Mouse (Mus musculus): ENCODE measurements around the gene Mrpl49. TPM values are rescaled to one million over a fixed set of nuclear protein-coding genes. Genes with fewer than 3 reads are reported as not detected.

The Mrpl49 gene
- polyA plus RNA-seq, 1 experiment from 2014 or later = 70.4 TPM

DNA sequence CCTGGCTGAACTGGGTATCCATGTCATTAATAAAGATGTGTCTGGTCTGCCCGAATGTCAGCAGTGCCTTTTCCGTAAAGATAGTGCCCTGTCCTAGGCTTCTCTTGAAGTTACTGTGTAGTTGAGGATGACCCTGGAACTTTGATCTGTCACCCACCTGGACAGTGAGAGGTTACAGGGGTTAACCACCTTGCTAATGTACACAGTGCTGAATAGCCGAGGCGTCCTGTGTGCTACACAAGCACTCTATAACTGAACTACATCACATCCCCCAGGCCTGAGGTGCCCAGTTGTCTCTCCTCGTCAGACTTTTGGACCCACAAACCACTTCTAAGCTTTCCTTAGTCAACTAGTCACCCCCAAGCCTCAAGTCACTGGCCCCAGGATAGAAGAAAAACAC, 4.8 kb upstream of the Mrpl49 start:
- Histone ChIP-seq H3K4me2 (peak overlapping the region; percentile 98), H3K9ac (peak overlapping the region; percentile 94; the same call in 1 of the 2 replicates), H3K4me3 (replicated peaks) (peak overlapping the region; percentile 93), H3K36me3 (peaks cover 3% of the 10 kb centered on the region; the same call in 1 of the 2 replicates), H3K9me3 (no peaks in the 10 kb centered on the region), H3K27me3 (replicated peaks) (no peaks in the 10 kb centered on the region), H3K27ac (peak overlapping the region; percentile 95), H3K4me1 (peaks cover 36% of the 10 kb centered on the region)
- ATAC-seq (ENCODE audit: insufficient read depth, low FRiP score, low read depth) = no peak
- 37% methylated on average over 5 of the region's 5 CpGs for WGBS

DNA sequence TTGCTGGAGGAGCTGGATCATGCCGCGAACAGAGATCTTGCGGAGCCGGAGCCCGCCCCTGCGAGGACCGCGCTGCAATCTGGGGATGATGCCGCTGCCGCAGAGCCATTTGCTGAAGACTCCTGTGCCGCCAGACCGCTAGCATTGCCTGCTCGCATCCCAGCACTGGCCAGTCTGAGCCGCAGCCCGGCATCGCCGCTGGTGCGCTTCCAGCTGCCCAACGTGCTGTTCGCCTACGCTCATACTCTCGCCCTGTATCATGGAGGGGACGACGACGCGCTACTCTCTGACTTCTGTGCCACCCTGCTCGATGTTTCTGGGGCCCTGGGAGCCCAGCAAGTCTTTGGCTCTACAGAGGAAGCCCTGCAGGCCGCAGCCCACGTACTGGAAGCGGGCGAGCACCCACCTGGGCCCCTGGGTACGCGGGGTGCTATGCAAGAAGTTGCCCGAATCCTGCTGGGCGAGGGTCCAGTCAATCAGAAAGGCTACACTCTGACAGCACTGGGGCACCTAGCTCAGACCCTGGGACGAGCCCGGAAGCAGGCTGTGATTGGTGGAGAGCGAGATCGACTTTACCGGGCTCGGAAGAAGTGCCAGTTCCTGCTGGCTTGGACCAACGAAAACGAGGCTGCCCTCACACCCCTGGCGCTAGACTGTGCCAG, 4.2 kb upstream of the Mrpl49 start:
- Histone ChIP-seq H3K9ac (peak overlapping the region; percentile 94), H3K4me3 (replicated peaks) (peak overlapping the region; percentile 93), H3K27me3 (replicated peaks) (no peaks in the 10 kb centered on the region), H3K27ac (peak overlapping the region; percentile 95), H3K36me3 (peaks cover 3% of the 10 kb centered on the region; the same call in 1 of the 2 replicates), H3K4me2 (peak overlapping the region; percentile 98), H3K9me3 (no peaks in the 10 kb centered on the region), H3K4me1 (peaks cover 31% of the 10 kb centered on the region)
- WGBS = under 1% methylated on average over 44 of the region's 44 CpGs
- 0 out of 2 replicates have a peak, but pooled peaks have one; percentile 5 for ATAC-seq (ENCODE audit: insufficient read depth, low FRiP score, low read depth)

DNA sequence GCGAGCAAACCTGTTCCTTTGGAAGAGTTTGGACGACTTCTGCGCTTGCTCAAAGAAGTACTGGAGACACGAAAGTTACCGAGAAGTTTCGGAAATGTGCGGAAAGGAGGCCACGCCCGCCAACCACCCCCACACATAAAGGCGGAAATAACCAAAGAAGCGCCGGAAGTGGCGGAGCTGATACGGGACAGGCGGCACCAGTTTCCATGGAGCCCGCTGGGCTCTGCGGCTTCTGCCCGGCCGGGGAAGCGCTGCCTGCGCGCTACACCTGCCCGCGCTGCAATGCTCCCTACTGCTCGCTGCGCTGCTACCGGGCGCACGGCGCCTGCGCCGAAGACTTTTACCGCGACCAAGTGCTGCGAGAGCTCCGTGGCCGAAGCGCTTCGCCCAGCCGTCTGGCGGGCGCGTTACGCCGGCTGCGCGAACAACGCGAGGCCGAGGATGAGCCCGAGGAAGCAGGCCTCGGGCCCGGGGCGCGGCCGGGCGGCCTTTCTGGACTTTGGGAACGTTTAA, 3.5 kb upstream of the Mrpl49 start, which contains the start of gene Znhit2:
Gene Znhit2 (plus strand): TSS at position 172 of the 513 bp plus-strand sequence.
- peak within 1 kb of the TSS; percentile 94 for H3K9ac ChIP-seq
- H3K27me3 ChIP-seq (replicated peaks) = no peaks in the 10 kb centered on the region
- H3K9me3 ChIP-seq = no peaks in the 10 kb centered on the region
- under 1% methylated on average over 58 of the region's 58 CpGs for WGBS
- H3K27ac ChIP-seq = peak within 1 kb of the TSS; percentile 95
- peak within 1 kb of the TSS; percentile 98 for H3K4me2 ChIP-seq
- peaks cover 3% of the 10 kb centered on the region; the same call in 1 of the 2 replicates for H3K36me3 ChIP-seq
- ATAC-seq (ENCODE audit: insufficient read depth, low FRiP score, low read depth) = peak; percentile 72
- H3K4me3 ChIP-seq (replicated peaks) = peak within 1 kb of the TSS; percentile 93
- peaks cover 31% of the 10 kb centered on the region for H3K4me1 ChIP-seq

DNA sequence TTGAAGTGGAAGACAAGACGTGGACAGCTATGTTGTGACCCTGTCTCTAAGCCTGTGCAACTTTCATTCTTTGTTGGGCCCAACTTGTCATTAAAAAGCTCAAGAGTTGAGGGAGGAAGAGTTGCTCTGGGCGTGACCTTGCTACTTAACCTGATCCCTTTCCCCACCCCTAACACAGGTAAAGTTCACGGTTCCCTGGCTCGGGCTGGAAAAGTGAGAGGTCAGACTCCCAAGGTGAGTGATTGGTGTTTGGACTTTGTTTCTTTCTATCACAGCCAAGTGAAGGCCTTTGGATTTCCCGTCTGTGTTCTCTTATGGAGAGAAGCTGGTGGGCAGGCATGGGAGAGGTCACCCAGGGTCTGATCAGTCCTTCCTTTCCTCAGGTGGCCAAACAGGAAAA, 1.4 kb upstream of the Mrpl49 start:
- no peak overlapping the region for H3K9ac ChIP-seq
- peaks cover 32% of the 10 kb centered on the region for H3K4me1 ChIP-seq
- no peaks in the 10 kb centered on the region for H3K9me3 ChIP-seq
- peaks cover 20% of the 10 kb centered on the region for H3K36me3 ChIP-seq
- no peaks in the 10 kb centered on the region for H3K27me3 ChIP-seq (replicated peaks)
- H3K27ac ChIP-seq = no peak overlapping the region
- ATAC-seq (ENCODE audit: insufficient read depth, low FRiP score, low read depth) = no peak
- H3K4me2 ChIP-seq = peak overlapping the region; percentile 69
- H3K4me3 ChIP-seq (replicated peaks) = peak overlapping the region; percentile 86
- WGBS = 75% methylated on average over 5 of the region's 5 CpGs

DNA sequence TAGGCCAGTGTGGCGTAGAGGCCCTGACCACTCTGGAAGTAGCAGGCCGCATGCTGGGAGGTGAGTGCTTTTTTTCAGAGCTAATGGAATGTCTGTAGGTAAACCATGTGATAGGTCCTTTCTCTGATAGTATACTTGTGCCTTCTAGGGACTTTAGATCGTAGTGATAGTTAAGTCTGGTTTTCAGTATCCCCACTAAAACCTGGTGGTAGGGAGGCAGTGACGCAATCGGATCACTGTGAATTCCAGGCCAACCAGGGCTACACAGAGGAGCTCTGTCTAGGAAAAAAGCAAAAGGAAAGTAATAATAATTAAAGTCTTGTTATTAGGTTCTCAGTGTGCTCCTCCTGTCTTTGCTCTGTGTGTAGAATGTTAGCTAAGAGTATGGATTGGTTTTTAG, 928 bp upstream of the Mrpl49 start:
- no peak overlapping the region for H3K27ac ChIP-seq
- 34% methylated on average over 5 of the region's 5 CpGs for WGBS
- H3K4me3 ChIP-seq (replicated peaks) = peak overlapping the region; percentile 86
- peaks cover 24% of the 10 kb centered on the region for H3K36me3 ChIP-seq
- H3K4me1 ChIP-seq = peaks cover 32% of the 10 kb centered on the region
- no peaks in the 10 kb centered on the region for H3K9me3 ChIP-seq
- no peak for ATAC-seq (ENCODE audit: insufficient read depth, low FRiP score, low read depth)
- H3K9ac ChIP-seq = peak overlapping the region; percentile 73
- no peaks in the 10 kb centered on the region for H3K27me3 ChIP-seq (replicated peaks)
- H3K4me2 ChIP-seq = peak overlapping the region; percentile 69

DNA sequence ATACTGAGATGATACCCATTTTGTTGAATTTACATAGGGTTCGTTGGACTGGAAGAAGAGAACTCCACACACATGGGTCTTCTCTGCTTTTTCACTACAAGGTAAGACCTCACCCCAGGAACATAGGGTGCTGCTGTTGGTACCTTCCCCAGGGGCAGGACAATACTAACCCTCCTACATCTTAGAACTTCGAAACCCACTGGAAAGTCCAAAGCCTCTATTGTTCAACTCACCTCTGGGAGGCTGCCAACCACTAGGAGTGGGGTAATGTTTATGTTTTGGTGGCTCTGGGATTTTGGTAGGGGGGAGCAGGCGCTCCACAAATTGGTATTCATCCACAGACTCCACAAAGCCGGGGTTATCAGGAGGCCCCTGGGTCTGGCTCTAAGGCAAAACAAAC, 889 bp downstream of the Mrpl49 start:
- no peak for ATAC-seq (ENCODE audit: insufficient read depth, low FRiP score, low read depth)
- H3K4me1 ChIP-seq = peaks cover 17% of the 10 kb centered on the region
- peak overlapping the region; percentile 86 for H3K4me3 ChIP-seq (replicated peaks)
- H3K27me3 ChIP-seq (replicated peaks) = no peaks in the 10 kb centered on the region
- peaks cover 40% of the 10 kb centered on the region for H3K36me3 ChIP-seq
- peak overlapping the region; percentile 35; the same call in 1 of the 2 replicates for H3K9ac ChIP-seq
- no peaks in the 10 kb centered on the region for H3K9me3 ChIP-seq
- H3K4me2 ChIP-seq = peak overlapping the region; percentile 70
- 47% methylated on average over 4 of the region's 4 CpGs for WGBS
- no peak overlapping the region; the same call in 1 of the 2 replicates for H3K27ac ChIP-seq

DNA sequence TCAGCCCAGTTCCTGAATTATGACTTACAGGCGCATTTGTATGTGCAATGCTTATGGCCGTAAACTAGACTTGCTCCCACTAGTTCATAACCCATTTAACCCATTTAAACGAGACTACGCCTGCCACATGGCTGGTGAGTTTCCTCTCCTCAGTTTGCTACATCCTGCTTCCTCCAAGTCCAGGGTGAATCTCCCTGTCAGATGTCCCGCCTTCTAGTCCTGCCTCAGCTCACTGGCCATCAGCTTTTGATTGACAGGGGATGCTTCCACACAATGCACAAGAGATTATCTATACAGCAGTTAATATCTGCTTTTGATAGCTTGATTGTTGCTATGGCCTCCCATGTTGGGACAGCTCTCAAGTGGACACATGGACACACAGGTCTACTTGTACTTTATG, 3.3 kb downstream of the Mrpl49 start:
- no peak overlapping the region for H3K27ac ChIP-seq
- H3K27me3 ChIP-seq (replicated peaks) = no peaks in the 10 kb centered on the region
- no peak overlapping the region for H3K4me3 ChIP-seq (replicated peaks)
- H3K9me3 ChIP-seq = no peaks in the 10 kb centered on the region
- H3K36me3 ChIP-seq = peaks cover 62% of the 10 kb centered on the region
- no peak for ATAC-seq (ENCODE audit: insufficient read depth, low FRiP score, low read depth)
- H3K9ac ChIP-seq = no peak overlapping the region
- peaks cover 16% of the 10 kb centered on the region for H3K4me1 ChIP-seq
- 86% methylated on average over 5 of the region's 5 CpGs for WGBS
- H3K4me2 ChIP-seq = no peak overlapping the region

DNA sequence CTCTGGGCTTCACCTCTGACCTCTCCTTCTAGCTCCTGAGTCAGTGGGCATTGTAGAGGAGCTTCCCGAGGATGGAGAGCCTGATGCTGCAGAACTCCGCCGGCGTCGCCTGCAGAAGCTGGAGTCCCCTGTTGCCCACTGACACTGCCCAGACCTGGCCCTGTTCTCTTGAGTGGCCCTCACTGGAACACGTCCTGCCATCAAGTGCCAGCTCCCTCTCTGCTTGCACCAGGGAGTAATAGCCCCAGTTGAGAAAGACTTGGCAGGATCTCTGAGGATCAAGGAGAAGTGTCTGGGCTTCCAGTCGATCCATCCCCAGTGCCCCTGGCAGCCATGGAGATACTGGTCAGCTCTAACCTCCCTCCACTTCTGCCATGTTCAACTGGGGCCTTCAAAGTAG, 5.1 kb downstream of the Mrpl49 start:
- Histone ChIP-seq H3K27ac (no peak overlapping the region), H3K4me1 (peaks cover 22% of the 10 kb centered on the region), H3K9ac (no peak overlapping the region), H3K9me3 (no peaks in the 10 kb centered on the region), H3K4me3 (replicated peaks) (no peak overlapping the region), H3K27me3 (replicated peaks) (no peaks in the 10 kb centered on the region), H3K36me3 (peaks cover 71% of the 10 kb centered on the region), H3K4me2 (no peak overlapping the region)
- 81% methylated on average over 7 of the region's 7 CpGs for WGBS
- ATAC-seq (ENCODE audit: insufficient read depth, low FRiP score, low read depth) = no peak

DNA sequence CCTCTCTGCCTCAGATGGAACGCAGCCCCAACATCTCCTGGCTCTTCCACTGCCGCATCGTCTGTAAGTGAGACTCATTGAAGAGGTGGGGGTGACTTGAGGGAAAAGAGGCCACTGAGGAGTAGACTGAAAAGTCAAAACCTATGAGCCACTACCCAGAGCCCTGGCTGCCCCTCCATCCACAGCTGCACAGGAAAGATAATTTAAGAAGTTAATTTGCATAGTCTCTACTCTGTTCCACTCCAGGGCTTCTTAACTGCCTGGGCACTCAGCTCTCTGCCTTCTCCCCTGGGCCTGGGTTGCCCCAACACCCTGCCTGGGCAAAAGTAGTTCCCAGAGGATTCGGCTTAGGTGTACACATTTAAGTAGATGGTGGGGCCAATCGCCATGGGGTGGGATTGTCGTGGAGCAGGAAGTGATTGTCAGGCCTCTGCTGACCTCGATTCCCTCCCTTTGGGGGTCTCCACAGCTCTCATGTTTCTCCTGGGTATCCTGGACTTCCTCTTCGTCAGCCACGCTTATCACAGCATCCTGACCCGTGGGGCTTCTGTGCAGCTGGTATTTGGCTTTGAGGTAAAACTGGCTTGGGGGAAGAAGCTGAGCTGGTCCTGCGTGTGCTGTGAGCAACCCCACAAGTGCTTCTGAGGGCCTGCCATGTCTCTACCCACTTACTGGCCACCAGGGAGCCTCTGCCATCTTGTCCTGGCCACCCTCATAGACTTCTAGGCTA, 8.7 kb downstream of the Mrpl49 start:
- H3K4me3 ChIP-seq (replicated peaks) = no peak overlapping the region
- no peak overlapping the region for H3K27ac ChIP-seq
- peak overlapping the region; percentile 89; the same call in 1 of the 2 replicates for H3K4me2 ChIP-seq
- no peak for ATAC-seq (ENCODE audit: insufficient read depth, low FRiP score, low read depth)
- H3K9ac ChIP-seq = no peak overlapping the region
- peaks cover 52% of the 10 kb centered on the region for H3K36me3 ChIP-seq
- no peaks in the 10 kb centered on the region for H3K27me3 ChIP-seq (replicated peaks)
- H3K9me3 ChIP-seq = no peaks in the 10 kb centered on the region
- 84% methylated on average over 11 of the region's 11 CpGs for WGBS
- H3K4me1 ChIP-seq = peaks cover 13% of the 10 kb centered on the region

DNA sequence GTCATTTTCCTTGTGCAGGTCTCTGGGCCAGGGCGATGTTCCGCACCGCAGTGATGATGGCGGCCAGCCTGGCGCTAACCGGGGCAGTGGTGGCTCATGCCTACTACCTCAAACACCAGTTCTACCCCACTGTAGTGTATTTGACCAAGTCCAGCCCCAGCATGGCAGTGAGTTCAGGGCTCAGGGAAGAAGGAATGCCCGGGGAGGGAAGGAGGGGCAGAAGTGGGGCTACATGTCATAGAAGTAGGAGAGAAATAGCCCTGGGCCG, 9.8 kb downstream of the Mrpl49 start:
- Histone ChIP-seq H3K4me2 (peak overlapping the region; percentile 89), H3K4me1 (peaks cover 13% of the 10 kb centered on the region), H3K4me3 (replicated peaks) (peak overlapping the region; percentile 93), H3K27ac (no peak overlapping the region), H3K36me3 (peaks cover 44% of the 10 kb centered on the region), H3K27me3 (replicated peaks) (no peaks in the 10 kb centered on the region), H3K9ac (peak overlapping the region; percentile 70; the same call in 1 of the 2 replicates), H3K9me3 (no peaks in the 10 kb centered on the region)
- no peak for ATAC-seq (ENCODE audit: insufficient read depth, low FRiP score, low read depth)
- WGBS = 77% methylated on average over 8 of the region's 8 CpGs

DNA sequence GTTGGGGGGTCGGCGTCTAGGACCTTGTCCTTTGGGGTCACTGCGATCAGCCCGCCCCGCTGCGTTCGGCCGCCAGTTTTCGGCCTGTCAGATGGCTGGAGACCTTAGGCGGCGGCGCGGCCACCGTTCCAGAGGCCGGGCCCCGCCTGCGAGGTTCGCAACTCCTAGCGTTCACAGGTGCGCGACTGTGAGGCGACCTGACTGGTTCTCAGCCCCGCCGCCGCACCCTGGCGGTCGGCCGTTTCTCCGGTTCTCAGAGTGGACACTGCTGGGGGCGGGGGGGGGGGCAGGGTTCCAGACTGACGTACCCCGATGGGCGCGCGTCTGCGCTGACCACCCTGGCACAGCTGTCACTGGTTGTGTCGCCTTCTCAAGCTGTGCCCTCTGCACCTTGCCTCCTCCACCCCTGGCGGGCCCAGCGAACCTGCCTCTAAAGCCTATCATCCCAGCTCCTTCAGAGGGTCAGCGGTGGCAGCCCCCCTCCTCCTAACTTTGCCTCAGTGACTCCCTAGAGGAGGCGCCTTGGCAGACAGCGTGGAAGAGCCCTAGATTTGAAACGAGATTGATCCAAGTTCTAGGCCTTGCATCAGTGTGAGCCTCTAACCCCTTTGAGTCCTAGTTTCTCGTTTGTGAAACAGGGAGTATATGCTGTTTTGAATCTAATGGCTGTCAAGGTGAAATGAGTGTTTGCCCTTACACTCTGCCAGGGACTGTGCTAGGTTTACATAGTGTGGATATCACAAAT, 10.3 kb downstream of the Mrpl49 start:
- Histone ChIP-seq H3K36me3 (peaks cover 40% of the 10 kb centered on the region), H3K27me3 (replicated peaks) (no peaks in the 10 kb centered on the region), H3K9me3 (no peaks in the 10 kb centered on the region), H3K27ac (peak overlapping the region; percentile 99), H3K4me2 (peak overlapping the region; percentile 89), H3K4me3 (replicated peaks) (peak overlapping the region; percentile 93), H3K9ac (peak overlapping the region; percentile 70), H3K4me1 (peaks cover 13% of the 10 kb centered on the region)
- 1% methylated on average over 44 of the region's 44 CpGs for WGBS
- no peak for ATAC-seq (ENCODE audit: insufficient read depth, low FRiP score, low read depth)

Measured in stomach, embryonic 15.5 days (tissue).